In genomic region chr14:86360423-86361059, GRCm38 (mm10) we compare ENCODE assay signal across 25 mouse cellular contexts.
DNase-seq lines count a peak whose midpoint lies in the region; ATAC-seq and TF ChIP-seq lines count a peak whose summit lies in the region.
"Had no signal": no experiment of that assay in that cellular context is flagged by ENCODE, and none has a peak within 500 bp of the region (broad histone marks: within the 10 kb centered on the region; RNA-seq: fewer than 3 reads in every experiment).

No protein-coding gene starts in this region.

- no peak for ATAC-seq in embryonic facial prominence, embryonic 11.5 days (replicated peaks; ENCODE audit: insufficient number of reproducible peaks, low FRiP score, low TSS enrichment, low read depth)
- peak; percentile 20; the same call in 1 of the 2 replicates for ATAC-seq in hindbrain, embryonic 16.5 days
- no peak for ATAC-seq in hindbrain, embryonic 11.5 days (ENCODE audit: low FRiP score)
- ATAC-seq in midbrain, postnatal 0 days (ENCODE audit: low FRiP score): peak; percentile 20; the same call in 1 of the 2 replicates
- ATAC-seq: intestine, embryonic 16.5 days; Patski had no signal

- peak; percentile 12 for DNase-seq in embryonic facial prominence, embryonic 11.5 days (ENCODE audit: low spot score)
- DNase-seq in embryonic facial prominence, embryonic 10.5 days (ENCODE audit: low spot score): no peak
- no peak for DNase-seq in hindbrain, embryonic 11.5 days (ENCODE audit: low spot score)
- peak; percentile 60 for DNase-seq in brain, embryonic 14.5 days (ENCODE audit: low read depth)
- no peak for DNase-seq in midbrain, postnatal 0 days (ENCODE audit: low spot score)
- DNase-seq in right cerebral cortex, adult 18-20 months: no peak
- DNase-seq: adrenal gland, adult 8-10 months; B cell, adult 2 months; cerebellum, adult 8-10 months; gastrocnemius, postnatal 25 days; heart, adult 18-20 months; heart, postnatal 10 days; layer of hippocampus, postnatal 36 days; right cerebral cortex, postnatal 25 days; spleen, adult 18-20 months had no signal

- H3K36me3 ChIP-seq in embryonic facial prominence, embryonic 11.5 days (replicated peaks; ENCODE audit: control insufficient read depth, insufficient read depth, low read depth, low read length): no peaks in the 10 kb centered on the region
- H3K36me3 ChIP-seq in embryonic facial prominence, embryonic 10.5 days (replicated peaks): no peaks in the 10 kb centered on the region
- H3K36me3 ChIP-seq in hindbrain, embryonic 16.5 days (ENCODE audit: control insufficient read depth, insufficient read depth, low read length): no peaks in the 10 kb centered on the region
- no peaks in the 10 kb centered on the region for H3K36me3 ChIP-seq in hindbrain, embryonic 11.5 days (ENCODE audit: control insufficient read depth, insufficient read depth, low read length)
- H3K36me3 ChIP-seq in midbrain, postnatal 0 days (ENCODE audit: insufficient read depth, low read length): no peaks in the 10 kb centered on the region
- H3K36me3 ChIP-seq: forebrain, embryonic 10.5 days; G1E; heart, embryonic 12.5 days; hindbrain, embryonic 15.5 days had no signal

- no peak overlapping the region for H3K9ac ChIP-seq in embryonic facial prominence, embryonic 11.5 days (replicated peaks; ENCODE audit: low read length)
- no peak overlapping the region for H3K9ac ChIP-seq in hindbrain, embryonic 16.5 days (ENCODE audit: low read depth, low read length)
- H3K9ac ChIP-seq in hindbrain, embryonic 11.5 days (ENCODE audit: low read depth, low read length): no peak overlapping the region
- H3K9ac ChIP-seq in midbrain, postnatal 0 days (replicated peaks; ENCODE audit: low read length, poor library complexity, severe bottlenecking): no peak overlapping the region
- H3K9ac ChIP-seq: heart, embryonic 12.5 days; hindbrain, embryonic 15.5 days had no signal

- H3K9me3 ChIP-seq in embryonic facial prominence, embryonic 11.5 days (replicated peaks; ENCODE audit: control insufficient read depth, low read length): no peaks in the 10 kb centered on the region
- no peaks in the 10 kb centered on the region for H3K9me3 ChIP-seq in embryonic facial prominence, embryonic 10.5 days
- no peaks in the 10 kb centered on the region for H3K9me3 ChIP-seq in hindbrain, embryonic 16.5 days (ENCODE audit: control insufficient read depth, low read length)
- H3K9me3 ChIP-seq in hindbrain, embryonic 11.5 days (ENCODE audit: control insufficient read depth, low read length): no peaks in the 10 kb centered on the region
- H3K9me3 ChIP-seq in midbrain, postnatal 0 days (ENCODE audit: low read length): no peaks in the 10 kb centered on the region
- H3K9me3 ChIP-seq: forebrain, embryonic 10.5 days; heart, embryonic 12.5 days; hindbrain, embryonic 15.5 days had no signal

- TF ChIP-seq CTCF in brain, embryonic 14.5 days (IDR thresholded peaks at IDR 0.05; ENCODE audit: borderline replicate concordance, extremely low read depth, insufficient read depth, insufficient read length): no peak
- TF ChIP-seq CTCF in midbrain, postnatal 0 days (IDR thresholded peaks at IDR 0.05): no peak

- H3K27ac ChIP-seq in embryonic facial prominence, embryonic 11.5 days (replicated peaks; ENCODE audit: low read depth, low read length): no peak overlapping the region
- H3K27ac ChIP-seq in embryonic facial prominence, embryonic 10.5 days (replicated peaks): no peak overlapping the region
- H3K27ac ChIP-seq in hindbrain, embryonic 16.5 days (ENCODE audit: low read depth, low read length): no peak overlapping the region
- H3K27ac ChIP-seq in hindbrain, embryonic 11.5 days (ENCODE audit: low read depth, low read length): no peak overlapping the region
- H3K27ac ChIP-seq in midbrain, postnatal 0 days (ENCODE audit: low read depth, low read length): peak overlapping the region; percentile 34; the same call in 1 of the 2 replicates
- H3K27ac ChIP-seq: forebrain, embryonic 10.5 days; hindbrain, embryonic 15.5 days; macrophage had no signal

- H3K4me1 ChIP-seq in embryonic facial prominence, embryonic 11.5 days (ENCODE audit: control insufficient read depth, insufficient read depth, low read length): no peaks in the 10 kb centered on the region
- H3K4me1 ChIP-seq in embryonic facial prominence, embryonic 10.5 days: no peaks in the 10 kb centered on the region
- H3K4me1 ChIP-seq in hindbrain, embryonic 16.5 days (ENCODE audit: control insufficient read depth, insufficient read depth, low read depth, low read length): 0 out of 2 replicates have a peak, but pooled peaks cover 3% of the 10 kb centered on the region
- no peaks in the 10 kb centered on the region for H3K4me1 ChIP-seq in hindbrain, embryonic 11.5 days (replicated peaks; ENCODE audit: control insufficient read depth, insufficient read depth, low read length)
- H3K4me1 ChIP-seq in midbrain, postnatal 0 days (ENCODE audit: insufficient read depth, low read length): 0 out of 2 replicates have a peak, but pooled peaks cover 3% of the 10 kb centered on the region

- H3K4me3 ChIP-seq in embryonic facial prominence, embryonic 11.5 days (ENCODE audit: low read depth, low read length): no peak overlapping the region
- H3K4me3 ChIP-seq in embryonic facial prominence, embryonic 10.5 days: no peak overlapping the region
- H3K4me3 ChIP-seq in hindbrain, embryonic 16.5 days (ENCODE audit: low read length): no peak overlapping the region
- H3K4me3 ChIP-seq in hindbrain, embryonic 11.5 days (ENCODE audit: low read depth, low read length): no peak overlapping the region
- no peak overlapping the region for H3K4me3 ChIP-seq in midbrain, postnatal 0 days (ENCODE audit: low read depth, low read length)
- H3K4me3 ChIP-seq: forebrain, embryonic 10.5 days; heart, embryonic 12.5 days; hindbrain, embryonic 15.5 days; myocyte had no signal

- no peak overlapping the region for H3K4me2 ChIP-seq in embryonic facial prominence, embryonic 11.5 days (ENCODE audit: low read depth, low read length)
- H3K4me2 ChIP-seq in hindbrain, embryonic 16.5 days (ENCODE audit: low read length): 0 out of 2 replicates have a peak overlapping the region, but pooled peaks have one; percentile 17
- no peak overlapping the region for H3K4me2 ChIP-seq in hindbrain, embryonic 11.5 days (replicated peaks; ENCODE audit: low read depth, low read length)
- no peak overlapping the region; the same call in 1 of the 2 replicates for H3K4me2 ChIP-seq in midbrain, postnatal 0 days (ENCODE audit: low read depth, low read length, poor library complexity, severe bottlenecking)
- H3K4me2 ChIP-seq: heart, embryonic 12.5 days; hindbrain, embryonic 15.5 days had no signal

- TF ChIP-seq POLR2A in brain, embryonic 14.5 days (IDR thresholded peaks at IDR 0.05; ENCODE audit: borderline replicate concordance, extremely low read depth, insufficient read depth, insufficient read length, poor library complexity, severe bottlenecking): no peak

- WGBS in embryonic facial prominence, embryonic 11.5 days: 41% methylated on average over 7 of the region's 7 CpGs
- 46% methylated on average over 7 of the region's 7 CpGs for WGBS in embryonic facial prominence, embryonic 10.5 days
- 16% methylated on average over 7 of the region's 7 CpGs for WGBS in hindbrain, embryonic 16.5 days
- WGBS in hindbrain, embryonic 11.5 days: 31% methylated on average over 7 of the region's 7 CpGs
- 27% methylated on average over 7 of the region's 7 CpGs for WGBS in midbrain, postnatal 0 days

- H3K27me3 ChIP-seq in embryonic facial prominence, embryonic 11.5 days (ENCODE audit: control insufficient read depth, insufficient read depth, low read length): no peaks in the 10 kb centered on the region
- H3K27me3 ChIP-seq in embryonic facial prominence, embryonic 10.5 days (replicated peaks; ENCODE audit: low read depth, poor library complexity, severe bottlenecking): no peaks in the 10 kb centered on the region
- no peaks in the 10 kb centered on the region for H3K27me3 ChIP-seq in hindbrain, embryonic 16.5 days (replicated peaks; ENCODE audit: control insufficient read depth, insufficient read depth, low read length)
- H3K27me3 ChIP-seq in hindbrain, embryonic 11.5 days (ENCODE audit: control insufficient read depth, insufficient read depth, low read length): no peaks in the 10 kb centered on the region
- H3K27me3 ChIP-seq in midbrain, postnatal 0 days (ENCODE audit: insufficient read depth, low read length): no peaks in the 10 kb centered on the region
- H3K27me3 ChIP-seq: CH12.LX; heart, embryonic 12.5 days; hindbrain, embryonic 15.5 days had no signal

Comparison
In these comparisons a context has a peak if more than half of its experiments do, and no peak if none do; other contexts are left out.
1. ATAC-seq: peak in hindbrain, embryonic 16.5 days (single experiment) and midbrain, postnatal 0 days (single experiment); none in embryonic facial prominence, embryonic 11.5 days (single experiment) and hindbrain, embryonic 11.5 days (single experiment).
2. DNase-seq: peak in embryonic facial prominence, embryonic 11.5 days (single experiment) and brain, embryonic 14.5 days (single experiment); none in embryonic facial prominence, embryonic 10.5 days (single experiment), hindbrain, embryonic 11.5 days (single experiment), midbrain, postnatal 0 days (single experiment) and right cerebral cortex, adult 18-20 months (single experiment).